15 mouse cellular contexts compared by ENCODE assay signal in the genomic region with DNA sequence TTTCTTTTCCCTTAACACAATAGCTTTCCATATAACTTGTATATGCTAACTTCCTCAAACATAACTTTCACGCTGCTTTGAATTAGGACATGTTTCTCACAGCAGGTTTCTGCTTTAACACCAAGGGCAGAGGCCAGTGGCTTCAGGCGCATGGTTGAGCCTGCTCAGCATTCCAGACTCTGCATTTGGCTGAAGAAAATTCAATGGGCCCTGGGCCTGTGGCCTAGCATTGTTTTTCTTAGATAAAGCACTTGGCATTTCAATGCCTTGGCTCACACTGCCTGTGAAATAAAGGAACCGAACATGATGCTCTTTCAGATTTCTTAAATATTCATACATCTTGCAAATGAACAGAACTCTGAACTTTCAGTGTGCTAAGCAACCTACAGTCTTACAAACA. TPM values are rescaled to one million over a fixed set of nuclear protein-coding genes. Genes with fewer than 3 reads are reported as not detected.
DNase-seq lines count a peak whose midpoint lies in the region; ATAC-seq and TF ChIP-seq lines count a peak whose summit lies in the region.
"Had no signal": no experiment of that assay in that cellular context is flagged by ENCODE, and none has a peak within 500 bp of the region (broad histone marks: within the 10 kb centered on the region; RNA-seq: fewer than 3 reads in every experiment).

No protein-coding gene starts in this region.

- 5% methylated on average over 3 of the region's 3 CpGs for WGBS in hindbrain, embryonic 14.5 days
- 18% methylated on average over 3 of the region's 3 CpGs for WGBS in hindbrain, postnatal 0 days

- H3K36me3 ChIP-seq in hindbrain, embryonic 14.5 days (replicated peaks; ENCODE audit: control insufficient read depth, insufficient read depth): peaks cover 9% of the 10 kb centered on the region
- H3K36me3 ChIP-seq in hindbrain, postnatal 0 days (ENCODE audit: insufficient read depth, low read length): no peaks in the 10 kb centered on the region; the same call in 1 of the 2 replicates
- H3K36me3 ChIP-seq: liver, embryonic 15.5 days had no signal

- H3K4me2 ChIP-seq in hindbrain, embryonic 14.5 days (replicated peaks): no peak overlapping the region
- H3K4me2 ChIP-seq in hindbrain, postnatal 0 days (ENCODE audit: low read depth, low read length): no peak overlapping the region
- H3K4me2 ChIP-seq: embryonic facial prominence, embryonic 12.5 days; liver, embryonic 15.5 days had no signal

- H3K27ac ChIP-seq in hindbrain, embryonic 14.5 days: 0 out of 2 replicates have a peak overlapping the region, but pooled peaks have one; percentile 32
- no peak overlapping the region for H3K27ac ChIP-seq in hindbrain, postnatal 0 days
- H3K27ac ChIP-seq: embryonic facial prominence, embryonic 12.5 days; liver, embryonic 15.5 days had no signal

- H3K4me3 ChIP-seq in hindbrain, embryonic 14.5 days (replicated peaks; ENCODE audit: low read length): no peak overlapping the region
- H3K4me3 ChIP-seq in hindbrain, postnatal 0 days (ENCODE audit: low read length): no peak overlapping the region
- H3K4me3 ChIP-seq: embryonic facial prominence, embryonic 12.5 days; liver, embryonic 15.5 days had no signal

- H3K4me1 ChIP-seq in hindbrain, embryonic 14.5 days (replicated peaks; ENCODE audit: control insufficient read depth, insufficient read depth, low read length): peaks cover 16% of the 10 kb centered on the region
- no peaks in the 10 kb centered on the region for H3K4me1 ChIP-seq in hindbrain, postnatal 0 days (ENCODE audit: insufficient read depth, low read length)
- H3K4me1 ChIP-seq: liver, embryonic 15.5 days had no signal

- ATAC-seq in hindbrain, embryonic 14.5 days (ENCODE audit: low FRiP score): no peak
- no peak for ATAC-seq in hindbrain, postnatal 0 days
- ATAC-seq: intestine, postnatal 0 days had no signal

- H3K9me3 ChIP-seq in hindbrain, embryonic 14.5 days (ENCODE audit: control insufficient read depth, low read length): no peaks in the 10 kb centered on the region
- H3K9me3 ChIP-seq in hindbrain, postnatal 0 days (ENCODE audit: low read length): no peaks in the 10 kb centered on the region
- H3K9me3 ChIP-seq: embryonic facial prominence, embryonic 12.5 days; liver, embryonic 15.5 days had no signal

- TF ChIP-seq CTCF in hindbrain, postnatal 0 days (IDR thresholded peaks at IDR 0.05; ENCODE audit: low read depth): no peak

- DNase-seq in embryo, embryonic 10 days (ENCODE audit: low spot score): peak; percentile 23
- DNase-seq in embryo, embryonic 9.5 days (ENCODE audit: extremely low spot score): no peak
- DNase-seq in hindbrain, embryonic 14.5 days (ENCODE audit: low spot score): no peak
- no peak for DNase-seq in hindbrain, postnatal 0 days (ENCODE audit: low spot score)
- peak; percentile 26 for DNase-seq in 3T3-L1 (ENCODE audit: low read depth, low spot score)
- peak; percentile 51 for DNase-seq in embryo, embryonic 11 days
- DNase-seq in cerebellum, adult 11 months: no peak
- DNase-seq in layer of hippocampus, adult 9-11 months: no peak
- DNase-seq: cerebellum, adult 8-10 months; left cerebral cortex, postnatal 4 days had no signal

- H3K9ac ChIP-seq in hindbrain, embryonic 14.5 days: no peak overlapping the region
- no peak overlapping the region for H3K9ac ChIP-seq in hindbrain, postnatal 0 days (replicated peaks; ENCODE audit: low read length)
- H3K9ac ChIP-seq: embryonic facial prominence, embryonic 12.5 days; liver, embryonic 15.5 days had no signal

- no peaks in the 10 kb centered on the region for H3K27me3 ChIP-seq in hindbrain, embryonic 14.5 days (ENCODE audit: control insufficient read depth, insufficient read depth, low read length)
- H3K27me3 ChIP-seq in hindbrain, postnatal 0 days (ENCODE audit: insufficient read depth, low read length): no peaks in the 10 kb centered on the region
- H3K27me3 ChIP-seq: embryonic facial prominence, embryonic 12.5 days; liver, embryonic 15.5 days had no signal

RNA-seq across cellular contexts. Expression of a gene that starts 52.8 kb away (rescaled TPM):
- 15.8 and 18.2 TPM in 2 replicates for polyA plus RNA-seq in hindbrain, embryonic 14.5 days (2014; fragmentation: Nextera tagmentation; extraction: Ambion mirVana)
- total RNA-seq in hindbrain, postnatal 0 days (2014; rRNA removed): 66.0 and 75.0 TPM in 2 replicates
- 4.1 and 4.2 TPM in 2 replicates for polyA plus RNA-seq in hindbrain, postnatal 0 days (2015; fragmentation: Nextera tagmentation; extraction: Ambion mirVana)
- total RNA-seq: granulocyte monocyte progenitor cell, adult 5-6 weeks; megakaryocyte-erythroid progenitor cell, adult 5-6 weeks had no signal

Comparison
In these comparisons a context has a peak if more than half of its experiments do, and no peak if none do; other contexts are left out.
1. DNase-seq: peak in embryo, embryonic 10 days (single experiment), 3T3-L1 (single experiment) and embryo, embryonic 11 days (single experiment); none in embryo, embryonic 9.5 days (single experiment), hindbrain, embryonic 14.5 days (single experiment), hindbrain, postnatal 0 days (single experiment), cerebellum, adult 11 months (single experiment) and layer of hippocampus, adult 9-11 months (single experiment).